Mouse (Mus musculus): ENCODE measurements around the gene Gm14403. TPM values are rescaled to one million over a fixed set of nuclear protein-coding genes. Genes with fewer than 3 reads are reported as not detected.

Gene Gm14403
- 13.8 TPM for polyA plus RNA-seq (2014; fragmentation: Illumina TruSeq; extraction: RNeasy Lipid Tissue Mini Kit (QIAGEN cat#74804); ENCODE audit: low read depth, low replicate concordance)

GRCm38 (mm10) chr2:177498067-177498466, at the start of gene Gm14403:
Gene Gm14403, plus strand, starts transcription at chr2:177498215.

GRCm38 (mm10) chr2:177464676-177465075, 33.3 kb upstream of the Gm14403 start, which contains the start of gene Zfp970:
Gene Zfp970, plus strand, starts transcription at chr2:177464733.

Other genes with a start within 250 kb of the Gm14403 start
- gene Gm14409, start 231.2 kb upstream of the Gm14403 start, polyA plus RNA-seq (2014; fragmentation: Illumina TruSeq; extraction: RNeasy Lipid Tissue Mini Kit (QIAGEN cat#74804); ENCODE audit: low read depth, low replicate concordance), result not detected
- 2.2 TPM for gene Gm14412, start 173.9 kb upstream of the Gm14403 start, polyA plus RNA-seq (2014; fragmentation: Illumina TruSeq; extraction: RNeasy Lipid Tissue Mini Kit (QIAGEN cat#74804); ENCODE audit: low read depth, low replicate concordance)
- gene Gm14418, start 99.9 kb upstream of the Gm14403 start, polyA plus RNA-seq (2014; fragmentation: Illumina TruSeq; extraction: RNeasy Lipid Tissue Mini Kit (QIAGEN cat#74804); ENCODE audit: low read depth, low replicate concordance), result 9.4 TPM
- 45.3 TPM for gene Zfp970, start 33.5 kb upstream of the Gm14403 start, polyA plus RNA-seq (2014; fragmentation: Illumina TruSeq; extraction: RNeasy Lipid Tissue Mini Kit (QIAGEN cat#74804); ENCODE audit: low read depth, low replicate concordance)
- 0.25 TPM for gene Gm14406, start 80.0 kb downstream of the Gm14403 start, polyA plus RNA-seq (2014; fragmentation: Illumina TruSeq; extraction: RNeasy Lipid Tissue Mini Kit (QIAGEN cat#74804); ENCODE audit: low read depth, low replicate concordance)